Mouse (Mus musculus) Patski (cell line): ENCODE data around the gene Mdk. TPM values are rescaled to one million over a fixed set of nuclear protein-coding genes. Genes with fewer than 3 reads are reported as not detected.

Source experiments
- ATAC-seq: fragments of 100-300 bp; one replicate; pipeline ENCODE4 v1.8.0; 2021
- CTCF ChIA-PET: fragments of 350-600 bp; sonication (Branson Sonifier 250); formaldehyde crosslinking; loops from one replicate; lab custom pipeline; 2022; ENCODE audit warnings: inconsistent platforms; lab: Charles Lee
- POLR2A ChIA-PET: fragments of 350-600 bp; sonication (Branson Sonifier 250); formaldehyde crosslinking; loops from one replicate; lab custom pipeline; 2022; ENCODE audit warnings: antibody characterized with exemption, inconsistent platforms; lab: Charles Lee
- DNase-seq: peaks from one replicate; pipeline ENCODE4 v3.0.0-alpha.2; 2011; ENCODE audit warnings: low read depth, low spot score
- H3K27me3 ChIP-seq: fragments of 371-371 bp; one replicate; pipeline ENCODE4 v1.5.1; 2021
- CTCF ChIP-seq: fragments of 100-300 bp; IDR thresholded peaks from one replicate; pipeline ENCODE4 v1.5.1; 2021
- in situ Hi-C: fragments of 300-500 bp; cut with MboI; formaldehyde crosslinking; loops from 3 replicates; pipeline ENCODE4 v1.11.1; 2018; ENCODE audit warnings: low pct_unique_long_range_greater_than_20kb, mixed read lengths
- polyA plus RNA-seq: library from polyadenylated mRNA; unstranded; gene quantifications from one replicate; pipeline ENCODE4 v1.2.3, GENCODE M21; 2021

The Mdk gene
- polyA plus RNA-seq, 1 experiment from 2014 or later = 0.13 TPM

DNA sequence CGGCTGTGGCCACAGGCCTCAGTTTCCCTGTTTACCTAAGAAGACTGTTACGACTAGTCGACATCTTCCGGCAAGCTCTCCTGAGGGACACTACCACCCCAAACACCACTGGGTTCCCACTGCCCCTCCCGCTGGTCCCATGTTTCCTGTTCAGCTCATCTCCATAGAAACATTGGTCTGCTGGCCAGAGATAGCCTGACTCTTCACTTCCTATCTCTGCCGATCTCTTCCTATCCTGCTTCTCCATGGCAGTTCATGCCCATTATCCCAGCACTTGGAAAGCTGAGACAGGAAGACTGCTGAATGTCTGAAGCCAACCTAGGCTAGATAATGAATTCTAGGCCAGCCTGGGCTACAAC, 16.0 kb upstream of the Mdk start:
- no peak for TF ChIP-seq CTCF
- in situ Hi-C loops = no loop called here
- ChIA-PET POLR2A (interaction anchor here (1.9 kb wide), 1 partner anchor 12 kb away, joined by 6 read pairs; no protein-coding TSS in a partner anchor), CTCF (interaction anchor here (1.4 to 2.4 kb wide), 2 partner anchors 11 to 15 kb away, joined by 5 to 14 read pairs; no protein-coding TSS in a partner anchor)
- no peak for ATAC-seq
- no peaks in the 10 kb centered on the region for H3K27me3 ChIP-seq
- DNase-seq = no peak

- DNase-seq (no peak), ATAC-seq (peak; percentile 27)
- ChIA-PET CTCF (interaction anchor here (0.8 to 2.4 kb wide), 3 partner anchors 10 to 16 kb away, joined by 3 to 14 read pairs (median 5); no protein-coding TSS in a partner anchor), POLR2A (interaction anchor here (1.1 to 1.9 kb wide), 2 partner anchors 11 to 12 kb away, joined by 3 to 6 read pairs; no protein-coding TSS in a partner anchor)
- in situ Hi-C loops = no loop called here
- H3K27me3 ChIP-seq = no peaks in the 10 kb centered on the region
- TF ChIP-seq CTCF = no peak
Measured at GRCm38 (mm10) chr2:91947397-91948150, 15.5 kb upstream of the Mdk start.

GRCm38 (mm10) chr2:91946836-91947235, 14.7 kb upstream of the Mdk start:
- DNase-seq = no peak
- ChIA-PET CTCF (interaction anchor here (0.8 to 2.4 kb wide), 3 partner anchors 10 to 17 kb away, joined by 3 to 14 read pairs (median 5); no protein-coding TSS in a partner anchor), POLR2A (interaction anchor here (1.1 to 1.9 kb wide), 2 partner anchors 11 to 13 kb away, joined by 3 to 6 read pairs; no protein-coding TSS in a partner anchor)
- H3K27me3 ChIP-seq = no peaks in the 10 kb centered on the region
- in situ Hi-C loops = no loop called here
- ATAC-seq = no peak
- no peak for TF ChIP-seq CTCF

GRCm38 (mm10) chr2:91945483-91945882, 13.4 kb upstream of the Mdk start, which contains the start of gene Gm9821:
TSS of gene Gm9821 (plus strand) at chr2:91945703.
- in situ Hi-C loops = no loop called here
- H3K27me3 ChIP-seq = no peaks in the 10 kb centered on the region
- no peak for TF ChIP-seq CTCF
- DNase-seq (no peak), ATAC-seq (no peak)
- POLR2A ChIA-PET = no interaction called here
- CTCF ChIA-PET = interaction anchor here (1.1 to 5.0 kb wide), 2 partner anchors 10 to 16 kb away, joined by 4 to 63 read pairs; no protein-coding TSS in a partner anchor

- DNase-seq (no peak), ATAC-seq (peak; percentile 31)
- no peak for TF ChIP-seq CTCF
- in situ Hi-C loops = no loop called here
- CTCF ChIA-PET = interaction anchor here (1.0 to 5.0 kb wide), 6 partner anchors 9 to 43 kb away, joined by 3 to 63 read pairs (median 4); no protein-coding TSS in a partner anchor
- POLR2A ChIA-PET = no interaction called here
- H3K27me3 ChIP-seq = no peaks in the 10 kb centered on the region
Measured at GRCm38 (mm10) chr2:91944170-91944950, 12.3 kb upstream of the Mdk start.

- no peaks in the 10 kb centered on the region for H3K27me3 ChIP-seq
- ChIA-PET POLR2A (no interaction called here), CTCF (interaction anchor here (0.9 to 5.0 kb wide), 5 partner anchors 9 to 41 kb away, joined by 3 to 63 read pairs (median 3); no protein-coding TSS in a partner anchor)
- ATAC-seq (no peak), DNase-seq (no peak)
- TF ChIP-seq CTCF = no peak
- in situ Hi-C loops = no loop called here
Measured at GRCm38 (mm10) chr2:91942356-91942755, 10.3 kb upstream of the Mdk start.

- H3K27me3 ChIP-seq = no peaks in the 10 kb centered on the region
- DNase-seq (no peak), ATAC-seq (no peak)
- POLR2A ChIA-PET = no interaction called here
- no peak for TF ChIP-seq CTCF
- CTCF ChIA-PET = no interaction called here
- in situ Hi-C loops = no loop called here
Measured at GRCm38 (mm10) chr2:91939303-91939935, 7.3 kb upstream of the Mdk start.

DNA sequence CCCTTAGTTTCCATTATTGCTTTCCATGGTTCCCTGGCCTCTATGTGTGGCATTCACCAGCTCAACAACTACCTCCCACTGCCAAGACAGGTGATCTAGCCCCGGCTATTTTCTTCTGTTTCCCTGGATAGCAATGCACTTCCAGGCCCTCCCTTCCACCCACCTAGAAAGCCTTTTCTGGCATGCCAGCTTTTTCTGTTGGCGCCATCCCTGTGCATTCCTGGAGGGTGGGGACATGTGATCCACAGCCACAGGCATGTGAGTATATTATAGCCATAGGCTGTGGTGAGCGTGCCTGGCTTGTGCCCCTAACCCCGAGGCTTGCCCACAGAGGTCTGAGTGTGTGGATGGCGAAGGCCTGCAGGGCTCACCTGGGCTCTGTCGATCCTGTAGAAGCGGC, 4.1 kb upstream of the Mdk start:
- ATAC-seq = no peak
- no peaks in the 10 kb centered on the region for H3K27me3 ChIP-seq
- in situ Hi-C loops = no loop called here
- no peak for DNase-seq
- ChIA-PET POLR2A (no interaction called here), CTCF (interaction anchor here (1.7 kb wide), 1 partner anchor 11 kb away, joined by 4 read pairs; no protein-coding TSS in a partner anchor)
- no peak for TF ChIP-seq CTCF

GRCm38 (mm10) chr2:91934826-91935525, 2.9 kb upstream of the Mdk start:
- TF ChIP-seq CTCF = no peak
- DNase-seq (no peak), ATAC-seq (no peak)
- ChIA-PET CTCF (interaction anchor here (1.2 kb wide), 1 partner anchor 10 kb away, joined by 4 read pairs; the partner anchor contains the start of gene Gm9821), POLR2A (no interaction called here)
- in situ Hi-C loops = no loop called here
- no peaks in the 10 kb centered on the region for H3K27me3 ChIP-seq

DNA sequence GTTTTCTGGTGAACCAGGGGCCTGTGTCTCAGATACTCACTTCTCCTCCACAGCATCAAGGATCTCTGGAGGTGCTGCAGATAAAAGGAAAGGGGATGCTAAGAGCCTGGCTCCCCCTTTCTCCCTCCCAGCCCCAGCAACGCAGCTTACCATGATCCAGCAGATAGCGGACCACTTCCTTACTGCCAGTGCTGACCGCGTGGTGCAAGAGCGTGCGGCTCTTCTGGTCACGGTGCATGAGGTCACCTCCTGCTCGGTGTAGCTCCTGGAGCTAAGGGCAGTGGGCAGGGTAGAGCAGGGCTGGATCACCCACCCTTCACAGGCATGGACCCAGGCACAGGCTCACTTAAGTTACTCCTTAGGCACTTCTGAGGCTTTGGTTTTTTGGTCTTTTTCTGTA, 1.9 kb upstream of the Mdk start:
- CTCF ChIA-PET = no interaction called here
- POLR2A ChIA-PET = no interaction called here
- no peak for DNase-seq
- TF ChIP-seq CTCF = no peak
- ATAC-seq = no peak
- in situ Hi-C loops = no loop called here
- no peaks in the 10 kb centered on the region for H3K27me3 ChIP-seq
